Mouse (Mus musculus) embryonic facial prominence, embryonic 12.5 days (tissue): ENCODE data around the gene Macrod2. TPM values are rescaled to one million over a fixed set of nuclear protein-coding genes. Genes with fewer than 3 reads are reported as not detected.

ENCODE experiments used
- ATAC-seq: fragments of 200-750 bp; cut with Nextera tagmentation; 2 replicates; pipeline ENCODE4 v1.8.0; 2017; ENCODE audit not compliant: insufficient number of reproducible peaks, insufficient read depth, low FRiP score, low TSS enrichment
- H3K27ac ChIP-seq: fragments of 300-500 bp; sonication (generic); 2 replicates; pipeline ENCODE4 v1.5.1; 2016; ENCODE audit warnings: mild to moderate bottlenecking
- H3K27me3 ChIP-seq: fragments of 300-500 bp; sonication (generic); 2 replicates; pipeline ENCODE4 v1.6.1; 2016; ENCODE audit warnings: mild to moderate bottlenecking, moderate library complexity
- H3K36me3 ChIP-seq: fragments of 300-500 bp; sonication (generic); 2 replicates; pipeline ENCODE4 v1.6.1; 2016; ENCODE audit warnings: mild to moderate bottlenecking
- H3K4me1 ChIP-seq: fragments of 300-500 bp; sonication (generic); 2 replicates; pipeline ENCODE4 v1.6.1; 2016
- H3K4me2 ChIP-seq: fragments of 300-500 bp; sonication (generic); replicated peaks from 2 replicates; pipeline ENCODE4 v1.6.1; 2016; ENCODE audit warnings: mild to moderate bottlenecking, moderate library complexity
- H3K4me3 ChIP-seq: fragments of 300-500 bp; sonication (generic); 2 replicates; pipeline ENCODE4 v1.5.1; 2016; ENCODE audit warnings: mild to moderate bottlenecking
- H3K9ac ChIP-seq: fragments of 300-500 bp; sonication (generic); 2 replicates; pipeline ENCODE4 v1.6.1; 2016; ENCODE audit warnings: mild to moderate bottlenecking, moderate library complexity
- H3K9me3 ChIP-seq: fragments of 300-500 bp; sonication (generic); 2 replicates; pipeline ENCODE4 v1.6.1; 2016; ENCODE audit warnings: mild to moderate bottlenecking, moderate library complexity
- WGBS: fragments of 180-500 bp; shearing (Covaris S2); methylation state at CpG from one replicate; pipeline ENCODE4 v1.1.7; 2016; 5-methylcytosine and 5-hydroxymethylcytosine counted together
- polyA plus RNA-seq: library from polyadenylated mRNA; unstranded; fragments of >200 nt; fragmentation: Nextera tagmentation; extraction: Ambion mirVana; gene quantifications from 2 replicates; pipeline ENCODE4 v1.2.1, GENCODE M21; 2016

Macrod2 gene
- polyA plus RNA-seq, 1 experiment from 2014 or later = 39.6 TPM

- ATAC-seq = no peak
- no peaks in the 10 kb centered on the region for H3K9me3 ChIP-seq
- no peak overlapping the region for H3K27ac ChIP-seq
- H3K4me2 ChIP-seq = no peak overlapping the region
- H3K36me3 ChIP-seq = no peaks in the 10 kb centered on the region
- H3K4me3 ChIP-seq = no peak overlapping the region
- H3K27me3 ChIP-seq = no peaks in the 10 kb centered on the region
- H3K9ac ChIP-seq = no peak overlapping the region
- WGBS = 66% methylated on average over 2 of the region's 2 CpGs
- H3K4me1 ChIP-seq = no peaks in the 10 kb centered on the region
Observed at GRCm38 (mm10) chr2:141800909-141801308, 1405.8 kb downstream of the Macrod2 start.

GRCm38 (mm10) chr2:141816266-141816665 is 1421.2 kb downstream of the Macrod2 start:
- no peaks in the 10 kb centered on the region for H3K9me3 ChIP-seq
- H3K36me3 ChIP-seq = no peaks in the 10 kb centered on the region
- no peak overlapping the region for H3K4me3 ChIP-seq
- 89% methylated on average over 4 of the region's 4 CpGs for WGBS
- H3K27me3 ChIP-seq = no peaks in the 10 kb centered on the region
- H3K4me2 ChIP-seq = no peak overlapping the region
- no peak overlapping the region for H3K9ac ChIP-seq
- no peak for ATAC-seq
- H3K27ac ChIP-seq = no peak overlapping the region
- no peaks in the 10 kb centered on the region for H3K4me1 ChIP-seq

GRCm38 (mm10) chr2:141817546-141818180 is 1422.6 kb downstream of the Macrod2 start:
- Histone ChIP-seq H3K9me3 (no peaks in the 10 kb centered on the region), H3K4me2 (no peak overlapping the region), H3K27me3 (no peaks in the 10 kb centered on the region), H3K4me1 (no peaks in the 10 kb centered on the region), H3K36me3 (no peaks in the 10 kb centered on the region), H3K9ac (no peak overlapping the region), H3K27ac (no peak overlapping the region), H3K4me3 (no peak overlapping the region)
- 80% methylated on average over 4 of the region's 4 CpGs for WGBS
- no peak for ATAC-seq

- no peak overlapping the region for H3K9ac ChIP-seq
- no peaks in the 10 kb centered on the region for H3K9me3 ChIP-seq
- no peak overlapping the region for H3K27ac ChIP-seq
- H3K36me3 ChIP-seq = no peaks in the 10 kb centered on the region
- H3K27me3 ChIP-seq = no peaks in the 10 kb centered on the region
- no peak overlapping the region for H3K4me2 ChIP-seq
- ATAC-seq = no peak
- no peak overlapping the region for H3K4me3 ChIP-seq
- peaks cover 5% of the 10 kb centered on the region for H3K4me1 ChIP-seq
Observed at GRCm38 (mm10) chr2:141820795-141821194, 1425.7 kb downstream of the Macrod2 start.

- ATAC-seq = peak; percentile 64; the same call in 1 of the 2 replicates
- peaks cover 8% of the 10 kb centered on the region for H3K4me1 ChIP-seq
- H3K4me3 ChIP-seq = no peak overlapping the region
- WGBS = 25% methylated on average over 8 of the region's 8 CpGs
- no peaks in the 10 kb centered on the region for H3K9me3 ChIP-seq
- 0 out of 2 replicates have a peak overlapping the region, but pooled peaks have one; percentile 0 for H3K4me2 ChIP-seq
- H3K27ac ChIP-seq = peak overlapping the region; percentile 18; the same call in 1 of the 2 replicates
- no peaks in the 10 kb centered on the region for H3K27me3 ChIP-seq
- H3K36me3 ChIP-seq = no peaks in the 10 kb centered on the region
- no peak overlapping the region for H3K9ac ChIP-seq
Observed at GRCm38 (mm10) chr2:141825606-141826495, 1430.7 kb downstream of the Macrod2 start.

GRCm38 (mm10) chr2:141830496-141830895 is 1435.4 kb downstream of the Macrod2 start:
- Histone ChIP-seq H3K4me1 (peaks cover 5% of the 10 kb centered on the region), H3K9ac (no peak overlapping the region), H3K27ac (no peak overlapping the region), H3K4me2 (no peak overlapping the region), H3K36me3 (no peaks in the 10 kb centered on the region), H3K4me3 (no peak overlapping the region), H3K9me3 (no peaks in the 10 kb centered on the region), H3K27me3 (no peaks in the 10 kb centered on the region)
- WGBS = 74% methylated on average over 2 of the region's 2 CpGs
- no peak for ATAC-seq

- Histone ChIP-seq H3K27me3 (no peaks in the 10 kb centered on the region), H3K4me1 (no peaks in the 10 kb centered on the region), H3K4me2 (no peak overlapping the region), H3K36me3 (no peaks in the 10 kb centered on the region), H3K9ac (no peak overlapping the region), H3K9me3 (no peaks in the 10 kb centered on the region), H3K4me3 (no peak overlapping the region), H3K27ac (no peak overlapping the region)
- no peak for ATAC-seq
- WGBS = 86% methylated on average over 5 of the region's 5 CpGs
Observed at GRCm38 (mm10) chr2:141831515-141831914, 1436.4 kb downstream of the Macrod2 start.

GRCm38 (mm10) chr2:141834156-141834782 is 1439.2 kb downstream of the Macrod2 start:
- ATAC-seq = no peak
- no peaks in the 10 kb centered on the region for H3K36me3 ChIP-seq
- H3K4me3 ChIP-seq = no peak overlapping the region
- no peak overlapping the region for H3K9ac ChIP-seq
- no peaks in the 10 kb centered on the region for H3K4me1 ChIP-seq
- no peak overlapping the region for H3K4me2 ChIP-seq
- WGBS = 88% methylated on average over 4 of the region's 4 CpGs
- H3K27ac ChIP-seq = no peak overlapping the region
- no peaks in the 10 kb centered on the region for H3K9me3 ChIP-seq
- no peaks in the 10 kb centered on the region for H3K27me3 ChIP-seq

GRCm38 (mm10) chr2:141844408-141845175 is 1449.5 kb downstream of the Macrod2 start:
- Histone ChIP-seq H3K9ac (no peak overlapping the region), H3K36me3 (no peaks in the 10 kb centered on the region), H3K4me1 (no peaks in the 10 kb centered on the region), H3K9me3 (no peaks in the 10 kb centered on the region), H3K4me3 (no peak overlapping the region), H3K4me2 (no peak overlapping the region), H3K27ac (no peak overlapping the region), H3K27me3 (no peaks in the 10 kb centered on the region)
- WGBS = 77% methylated on average over 6 of the region's 6 CpGs
- ATAC-seq = no peak

- no peak overlapping the region for H3K27ac ChIP-seq
- ATAC-seq = no peak; the same call in 1 of the 2 replicates
- no peak overlapping the region for H3K9ac ChIP-seq
- H3K4me3 ChIP-seq = no peak overlapping the region
- H3K36me3 ChIP-seq = no peaks in the 10 kb centered on the region
- no peak overlapping the region for H3K4me2 ChIP-seq
- H3K4me1 ChIP-seq = no peaks in the 10 kb centered on the region
- no peaks in the 10 kb centered on the region for H3K9me3 ChIP-seq
- H3K27me3 ChIP-seq = no peaks in the 10 kb centered on the region
- WGBS = 26% methylated on average over 2 of the region's 2 CpGs
Observed at GRCm38 (mm10) chr2:141859220-141859619, 1464.1 kb downstream of the Macrod2 start.

GRCm38 (mm10) chr2:141861679-141862268 is 1466.7 kb downstream of the Macrod2 start:
- no peak for ATAC-seq
- WGBS = 79% methylated on average over 6 of the region's 6 CpGs
- H3K27ac ChIP-seq = no peak overlapping the region

More at GRCm38 (mm10) chr2:141861679-141862268, 1466.7 kb downstream of the Macrod2 start:
- H3K9me3 ChIP-seq = no peaks in the 10 kb centered on the region
- no peak overlapping the region for H3K9ac ChIP-seq
- H3K4me3 ChIP-seq = no peak overlapping the region
- no peaks in the 10 kb centered on the region for H3K27me3 ChIP-seq
- H3K4me2 ChIP-seq = no peak overlapping the region
- H3K4me1 ChIP-seq = no peaks in the 10 kb centered on the region
- H3K36me3 ChIP-seq = no peaks in the 10 kb centered on the region
